Mouse (Mus musculus) heart, postnatal 0 days (tissue): ENCODE measurements around the gene Cdkn3. TPM values are rescaled to one million over a fixed set of nuclear protein-coding genes. Genes with fewer than 3 reads are reported as not detected.
"Not testable (repeated sequence)": the region's sequence is repeated elsewhere in the genome, so short reads cannot be mapped to it uniquely, and the experiment has no call there.

Experiments
- ATAC-seq: fragments of 200-750 bp; cut with Nextera tagmentation; 2 replicates; pipeline ENCODE4 v1.8.0; 2017; ENCODE audit warnings: low read depth, moderate number of reproducible peaks, moderate library complexity; ENCODE audit not compliant: insufficient read depth
- DNase-seq: peaks from one replicate; pipeline ENCODE4 v3.0.0-alpha.2; 2016; ENCODE audit warnings: low spot score
- H3K27ac ChIP-seq: fragments of 300-500 bp; sonication (generic); 2 replicates; pipeline ENCODE4 v1.5.1; 2014; ENCODE audit warnings: low read depth, mild to moderate bottlenecking
- H3K27me3 ChIP-seq: fragments of 300-500 bp; sonication (generic); 2 replicates; pipeline ENCODE4 v1.6.1; 2014; ENCODE audit warnings: low read length, mixed read lengths; ENCODE audit not compliant: control insufficient read depth, insufficient read depth
- H3K36me3 ChIP-seq: fragments of 300-500 bp; sonication (generic); replicated peaks from 2 replicates; pipeline ENCODE4 v1.6.1; 2014; ENCODE audit warnings: low read length, mixed read lengths; ENCODE audit not compliant: control insufficient read depth, insufficient read depth
- H3K4me1 ChIP-seq: fragments of 300-500 bp; sonication (generic); 2 replicates; pipeline ENCODE4 v1.6.1; 2014; ENCODE audit warnings: antibody characterized with exemption; ENCODE audit not compliant: control insufficient read depth, insufficient read depth
- H3K4me2 ChIP-seq: fragments of 300-500 bp; sonication (generic); 2 replicates; pipeline ENCODE4 v1.6.1; 2014; ENCODE audit warnings: low read depth, mild to moderate bottlenecking, low read length, moderate library complexity
- H3K4me3 ChIP-seq: fragments of 300-500 bp; sonication (generic); 2 replicates; pipeline ENCODE4 v1.5.1; 2014; ENCODE audit warnings: low read depth, low read length
- H3K9ac ChIP-seq: fragments of 300-500 bp; sonication (generic); replicated peaks from 2 replicates; pipeline ENCODE4 v1.6.1; 2014; ENCODE audit warnings: low read depth, low read length, mixed read lengths
- H3K9me3 ChIP-seq: fragments of 300-500 bp; sonication (generic); replicated peaks from 2 replicates; pipeline ENCODE4 v1.6.1; 2016; ENCODE audit warnings: low read length; ENCODE audit not compliant: control insufficient read depth
- CTCF ChIP-seq: IDR thresholded peaks from 2 replicates; pipeline ENCODE4 v1.5.1; 2016; ENCODE audit warnings: antibody characterized with exemption, control low read depth, low read depth
- EP300 ChIP-seq: IDR thresholded peaks from 2 replicates; pipeline ENCODE4 v1.6.1; 2016; ENCODE audit warnings: antibody characterized with exemption, low read depth
- WGBS: fragments of 180-500 bp; shearing (Covaris S2); extraction: QIAGEN DNeasy Blood & Tissue Kit; methylation state at CpG from one replicate; pipeline ENCODE4 v1.1.7; 2014; 5-methylcytosine and 5-hydroxymethylcytosine counted together
- polyA plus RNA-seq: library from polyadenylated mRNA; unstranded; fragments of >200 nt; fragmentation: Nextera tagmentation; extraction: Ambion mirVana; gene quantifications from 2 replicates; pipeline ENCODE4 v1.2.1, GENCODE M21; 2015
- total RNA-seq: library from RNA; depleted of rRNA; stranded (reverse); fragments of >200 nt; gene quantifications from 2 replicates; pipeline ENCODE4 v1.2.3, GENCODE M21; 2014; ENCODE audit warnings: low replicate concordance

Cdkn3 gene
- total and polyA plus RNA-seq, 2 experiments from 2014 or later, result 12.2 to 35.5 TPM

DNA sequence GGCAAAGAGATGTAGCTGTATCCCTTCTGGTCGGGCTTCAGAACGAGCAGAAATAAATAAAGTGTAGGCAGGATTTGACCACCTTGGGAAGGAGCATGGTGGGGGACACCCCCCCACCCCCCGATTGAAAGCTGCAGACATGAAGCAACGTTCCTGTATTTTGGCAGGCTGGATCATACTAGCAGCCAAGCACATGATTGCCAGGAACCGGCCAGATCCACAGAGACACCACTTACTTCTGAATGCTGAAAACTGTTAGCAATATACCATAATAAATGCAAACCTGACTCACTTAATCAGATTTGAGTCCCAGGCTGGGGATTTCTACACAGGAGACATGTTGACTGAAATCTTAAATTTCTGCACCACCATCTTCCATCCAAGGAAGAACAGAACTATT is 26.1 kb upstream of the Cdkn3 start:
- ATAC-seq, result no peak
- Histone ChIP-seq H3K4me3 (no peak overlapping the region), H3K27me3 (no peaks in the 10 kb centered on the region), H3K9me3 (no peaks in the 10 kb centered on the region), H3K4me2 (no peak overlapping the region), H3K27ac (no peak overlapping the region), H3K36me3 (no peaks in the 10 kb centered on the region), H3K9ac (no peak overlapping the region), H3K4me1 (no peaks in the 10 kb centered on the region)
- DNase-seq, result no peak
- 67% methylated on average over 5 of the region's 5 CpGs for WGBS
- TF ChIP-seq CTCF (no peak), EP300 (no peak)

DNA sequence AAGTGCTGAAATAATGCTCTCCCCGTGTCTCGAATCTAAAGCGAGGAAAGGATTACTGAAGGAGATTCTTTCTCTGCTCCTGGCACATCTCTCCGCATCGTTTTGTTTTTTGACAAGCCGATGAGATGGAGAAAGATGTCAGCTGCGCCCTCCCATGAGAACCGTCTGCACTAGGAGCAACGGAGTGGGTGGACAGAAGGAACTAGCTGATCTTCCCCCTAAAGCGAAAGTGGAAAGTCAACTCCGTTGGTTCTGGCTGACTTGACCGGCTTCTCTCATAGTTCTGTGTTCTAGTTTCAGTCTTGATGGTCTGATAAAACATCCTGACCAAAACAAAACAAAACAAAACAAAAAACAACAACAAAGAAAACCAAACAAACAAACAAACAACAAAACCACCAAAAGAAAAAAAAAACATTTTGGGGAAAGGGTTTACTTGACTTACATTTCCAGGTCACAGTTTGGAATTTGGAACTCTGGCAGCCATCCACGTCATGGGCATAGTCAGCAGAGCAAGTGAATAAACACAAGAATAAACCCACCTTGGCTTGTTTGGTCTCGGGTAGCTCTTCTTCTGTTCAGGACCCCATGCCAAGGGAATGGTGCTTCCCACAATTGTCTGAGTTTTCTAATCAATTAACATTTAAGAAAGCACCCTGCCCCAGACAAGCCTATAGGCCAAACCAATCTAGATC is 25.4 kb upstream of the Cdkn3 start:
- DNase-seq, result no peak
- TF ChIP-seq CTCF (no peak), EP300 (no peak)
- H3K9me3 ChIP-seq, result no peaks in the 10 kb centered on the region
- no peaks in the 10 kb centered on the region for H3K27me3 ChIP-seq
- H3K9ac ChIP-seq, result no peak overlapping the region
- no peak overlapping the region for H3K4me3 ChIP-seq
- 67% methylated on average over 14 of the region's 14 CpGs for WGBS
- no peak overlapping the region for H3K4me2 ChIP-seq
- ATAC-seq, result no peak
- H3K4me1 ChIP-seq, result no peaks in the 10 kb centered on the region
- H3K27ac ChIP-seq, result no peak overlapping the region
- H3K36me3 ChIP-seq, result no peaks in the 10 kb centered on the region

DNA sequence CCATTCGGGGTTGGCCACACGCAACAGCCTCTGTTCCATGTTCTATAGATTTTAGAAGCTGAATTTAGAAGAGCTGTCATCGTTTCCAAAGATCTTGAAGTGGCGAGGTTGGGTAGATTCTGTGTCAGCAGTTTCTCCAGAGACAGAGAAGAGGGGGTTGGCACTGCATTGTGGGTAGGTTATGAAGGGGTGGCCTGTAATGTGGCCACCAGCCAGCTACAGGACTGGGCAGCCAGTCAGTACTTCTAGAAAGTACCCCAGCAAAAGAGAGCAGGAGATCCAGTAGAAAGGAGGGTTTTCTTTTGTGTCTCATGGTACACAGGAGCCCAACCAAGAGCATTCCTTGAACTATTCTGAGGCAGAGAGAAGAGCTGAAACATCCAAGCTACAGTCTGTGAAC is 24.0 kb upstream of the Cdkn3 start:
- H3K27ac ChIP-seq, result no peak overlapping the region
- no peaks in the 10 kb centered on the region for H3K36me3 ChIP-seq
- no peak for TF ChIP-seq CTCF
- no peak for TF ChIP-seq EP300
- no peaks in the 10 kb centered on the region for H3K9me3 ChIP-seq
- 77% methylated on average over 4 of the region's 4 CpGs for WGBS
- H3K27me3 ChIP-seq, result no peaks in the 10 kb centered on the region
- no peaks in the 10 kb centered on the region for H3K4me1 ChIP-seq
- H3K9ac ChIP-seq, result no peak overlapping the region
- DNase-seq (no peak), ATAC-seq (no peak)
- no peak overlapping the region for H3K4me3 ChIP-seq
- H3K4me2 ChIP-seq, result no peak overlapping the region

DNA sequence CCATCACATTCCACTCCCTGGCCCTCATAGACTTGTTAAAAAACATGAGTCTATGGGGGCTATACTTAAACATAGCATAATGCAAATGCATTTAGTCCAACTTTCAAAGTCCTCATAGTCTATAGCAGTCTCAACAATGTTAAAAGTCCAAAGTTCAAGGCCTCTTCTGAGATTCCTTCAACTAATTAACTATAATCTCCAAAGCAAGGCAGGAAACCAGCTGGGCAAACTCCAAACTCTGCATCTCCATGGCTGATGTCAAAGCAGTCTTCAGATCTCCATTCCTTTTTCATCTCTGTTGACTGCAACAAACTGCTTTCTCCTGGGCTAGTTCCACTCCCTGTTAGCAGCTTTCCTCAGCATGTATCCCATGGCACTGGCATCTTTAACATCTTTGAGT is 23.0 kb upstream of the Cdkn3 start:
- not testable (repeated sequence) for H3K9ac ChIP-seq, H3K4me1 ChIP-seq, DNase-seq, H3K27me3 ChIP-seq, H3K9me3 ChIP-seq, H3K36me3 ChIP-seq, H3K4me2 ChIP-seq, H3K27ac ChIP-seq, H3K4me3 ChIP-seq, ATAC-seq

DNA sequence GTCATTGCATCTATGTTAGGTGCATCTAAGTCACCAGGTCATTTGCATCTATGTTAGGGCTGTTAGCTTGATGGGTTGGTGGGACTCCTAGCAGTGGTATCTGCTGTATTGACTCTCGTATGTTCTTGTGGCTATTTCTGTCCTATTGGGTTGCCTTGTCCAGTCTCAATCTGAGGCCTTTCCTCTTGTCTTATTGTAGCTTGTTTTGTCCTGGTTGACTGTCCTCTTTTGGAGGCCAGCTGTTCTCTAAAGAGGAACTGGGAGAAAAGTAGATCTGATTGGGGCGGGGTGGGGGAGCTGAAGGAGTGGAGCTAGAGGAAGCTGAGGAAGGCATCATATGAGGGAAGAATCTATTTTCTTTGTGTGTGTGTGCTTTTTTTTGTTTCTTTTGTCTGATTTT is 17.7 kb upstream of the Cdkn3 start:
- WGBS, result 75% methylated on average over 2 of the region's 2 CpGs
- Histone ChIP-seq H3K4me1 (no peaks in the 10 kb centered on the region), H3K9ac (no peak overlapping the region), H3K4me2 (no peak overlapping the region), H3K4me3 (no peak overlapping the region), H3K27ac (no peak overlapping the region), H3K36me3 (no peaks in the 10 kb centered on the region), H3K27me3 (no peaks in the 10 kb centered on the region), H3K9me3 (no peaks in the 10 kb centered on the region)
- ATAC-seq (no peak), DNase-seq (no peak)
- no peak for TF ChIP-seq CTCF
- TF ChIP-seq EP300, result no peak

DNA sequence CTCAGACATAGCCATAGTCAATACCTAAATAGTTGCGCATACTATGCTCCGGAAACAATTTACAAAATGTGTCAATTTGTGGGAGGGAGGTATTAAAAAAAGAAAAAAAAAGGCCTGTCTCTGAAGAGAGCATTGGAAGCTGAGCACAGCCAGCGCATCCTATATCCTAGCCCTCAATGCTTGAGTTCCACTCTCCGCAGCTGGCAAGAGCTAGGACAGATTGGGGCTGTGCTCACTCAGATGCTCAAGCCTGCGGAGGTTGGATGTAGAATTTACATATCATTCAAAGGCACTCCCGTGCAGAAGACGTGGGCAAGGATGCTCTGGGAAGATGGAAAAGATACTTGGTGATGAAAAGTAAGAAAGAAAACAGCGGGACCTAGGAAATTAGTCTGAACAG is 14.9 kb upstream of the Cdkn3 start:
- Histone ChIP-seq H3K4me2 (no peak overlapping the region), H3K9me3 (no peaks in the 10 kb centered on the region), H3K27me3 (no peaks in the 10 kb centered on the region), H3K4me3 (no peak overlapping the region), H3K9ac (no peak overlapping the region), H3K4me1 (no peaks in the 10 kb centered on the region), H3K36me3 (no peaks in the 10 kb centered on the region), H3K27ac (no peak overlapping the region)
- TF ChIP-seq EP300 (no peak), CTCF (no peak)
- DNase-seq, result no peak
- no peak for ATAC-seq
- 91% methylated on average over 8 of the region's 8 CpGs for WGBS

DNA sequence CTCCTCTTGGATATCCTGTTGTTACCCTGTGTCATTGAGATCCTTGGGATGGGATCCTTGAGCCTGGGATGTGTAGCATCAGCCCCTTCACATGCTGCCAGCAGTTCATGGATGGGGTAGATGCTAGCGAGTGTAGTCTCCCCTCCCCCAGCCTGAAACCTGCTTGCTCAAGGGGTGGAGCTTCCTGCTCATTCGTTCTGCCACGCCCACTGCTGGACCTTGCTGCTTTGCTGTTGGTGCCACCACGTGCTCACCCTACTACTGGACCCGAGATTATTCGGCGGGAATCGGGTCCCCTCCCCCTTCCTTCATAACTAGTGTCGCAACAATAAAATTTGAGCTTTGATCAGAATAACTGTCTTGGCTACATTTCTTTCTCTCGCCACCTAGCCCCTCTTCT is 6.0 kb upstream of the Cdkn3 start:
- H3K36me3 ChIP-seq, H3K27me3 ChIP-seq, H3K4me3 ChIP-seq, H3K27ac ChIP-seq, H3K4me1 ChIP-seq, DNase-seq, H3K4me2 ChIP-seq, H3K9me3 ChIP-seq, ATAC-seq, H3K9ac ChIP-seq: not testable (repeated sequence)
- 54% methylated on average over 8 of the region's 10 CpGs for WGBS
